Mouse (Mus musculus): Measurements from ENCODE around the gene Asf1a. TPM values are rescaled to one million over a fixed set of nuclear protein-coding genes. Genes with fewer than 3 reads are reported as not detected.
A peak's percentile ranks its signal among the peaks of the same experiment; 100 is the strongest.

Gene Asf1a
- polyA plus RNA-seq (2011; ENCODE audit: insufficient read depth, insufficient read length, low read depth, missing spikeins) = 50.4 and 59.0 TPM in 2 replicates

DNA sequence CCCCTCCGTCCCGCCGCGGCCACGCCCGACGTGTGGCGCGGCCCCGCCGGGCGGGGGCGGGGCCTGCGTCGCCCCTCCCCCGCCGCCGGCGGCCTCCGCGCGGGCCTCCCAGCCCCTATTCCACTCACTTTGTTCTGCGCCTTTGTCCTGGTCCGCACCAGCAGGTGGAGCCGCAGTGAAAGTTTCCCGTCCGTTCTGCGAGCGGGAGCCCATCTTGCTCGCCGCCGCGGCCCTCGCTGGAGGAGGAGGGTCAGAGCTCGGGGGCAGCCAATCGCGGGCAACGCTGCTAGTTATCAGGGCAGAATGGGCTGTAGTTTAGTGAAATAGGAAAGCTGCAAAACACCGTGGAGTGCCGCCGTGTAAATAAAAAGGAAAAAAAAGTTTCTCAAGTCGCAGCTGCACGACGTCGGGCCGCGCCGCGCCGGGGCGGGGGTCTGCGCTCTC, at the start of gene Asf1a:
Gene Asf1a, plus strand, starts transcription at position 81 of the 444 bp plus-strand sequence.
- TF ChIP-seq EP300 (IDR thresholded peaks at IDR 0.05; ENCODE audit: insufficient read depth, low read depth, low read length) (0 out of 2 replicates have a peak, but pooled peaks have one; percentile 31), POLR2A (IDR thresholded peaks at IDR 0.05; ENCODE audit: insufficient read depth, low read length) (no peak), CTCF (IDR thresholded peaks at IDR 0.05; ENCODE audit: low read depth, low read length) (peak; percentile 34)
- no peaks in the 10 kb centered on the region for H3K9me3 ChIP-seq (replicated peaks; ENCODE audit: control insufficient read depth, insufficient read depth, low read length, poor library complexity, severe bottlenecking)
- peak within 1 kb of the TSS; percentile 97 for H3K4me3 ChIP-seq (ENCODE audit: low read depth, low read length)
- peak within 1 kb of the TSS; percentile 96 for H3K9ac ChIP-seq (ENCODE audit: low read depth, poor library complexity, severe bottlenecking)
- H3K36me3 ChIP-seq (ENCODE audit: control insufficient read depth, insufficient read depth, low read length, poor library complexity, severe bottlenecking) = peaks cover 11% of the 10 kb centered on the region
- no peaks in the 10 kb centered on the region for H3K4me1 ChIP-seq (ENCODE audit: control insufficient read depth, insufficient read depth, low read length)
- peak within 1 kb of the TSS; percentile 61 for H3K27ac ChIP-seq (ENCODE audit: insufficient read depth, low read length)
- no peaks in the 10 kb centered on the region for H3K27me3 ChIP-seq (ENCODE audit: control insufficient read depth, insufficient read depth, low read length, poor library complexity, severe bottlenecking)

GRCm38 (mm10) chr10:53562001-53562400, 34.6 kb upstream of the Asf1a start:
- no peak overlapping the region for H3K4me3 ChIP-seq (ENCODE audit: low read depth, low read length)
- no peaks in the 10 kb centered on the region for H3K27me3 ChIP-seq (ENCODE audit: control insufficient read depth, insufficient read depth, low read length, poor library complexity, severe bottlenecking)
- no peak overlapping the region for H3K9ac ChIP-seq (ENCODE audit: low read depth, poor library complexity, severe bottlenecking)
- TF ChIP-seq EP300 (IDR thresholded peaks at IDR 0.05; ENCODE audit: insufficient read depth, low read depth, low read length) (no peak), POLR2A (IDR thresholded peaks at IDR 0.05; ENCODE audit: insufficient read depth, low read length) (no peak), CTCF (IDR thresholded peaks at IDR 0.05; ENCODE audit: low read depth, low read length) (no peak)
- no peaks in the 10 kb centered on the region for H3K4me1 ChIP-seq (ENCODE audit: control insufficient read depth, insufficient read depth, low read length)
- no peaks in the 10 kb centered on the region for H3K9me3 ChIP-seq (replicated peaks; ENCODE audit: control insufficient read depth, insufficient read depth, low read length, poor library complexity, severe bottlenecking)
- H3K27ac ChIP-seq (ENCODE audit: insufficient read depth, low read length) = no peak overlapping the region
- no peaks in the 10 kb centered on the region for H3K36me3 ChIP-seq (ENCODE audit: control insufficient read depth, insufficient read depth, low read length, poor library complexity, severe bottlenecking)

DNA sequence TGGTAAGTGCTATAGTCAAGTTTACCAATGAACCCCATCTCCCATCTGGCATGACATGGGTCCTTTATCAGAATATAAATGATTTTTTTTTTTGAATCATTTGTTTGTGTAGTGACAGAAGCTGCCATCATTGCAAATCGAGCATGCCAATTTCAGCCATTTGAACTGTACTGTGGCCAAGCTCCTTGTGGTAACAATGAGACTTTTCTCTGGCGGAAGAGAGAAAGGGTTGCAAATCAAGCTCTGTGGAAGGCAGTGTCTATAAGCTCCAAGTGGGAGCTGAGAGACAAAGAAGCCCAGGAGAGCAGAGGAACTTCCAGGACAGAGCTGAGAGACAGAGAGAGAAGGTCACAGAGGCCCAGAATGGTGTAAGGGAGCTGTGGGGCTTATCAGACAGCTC, 31.0 kb upstream of the Asf1a start:
- Histone ChIP-seq H3K27me3 (ENCODE audit: control insufficient read depth, insufficient read depth, low read length, poor library complexity, severe bottlenecking) (no peaks in the 10 kb centered on the region), H3K4me3 (ENCODE audit: low read depth, low read length) (no peak overlapping the region), H3K36me3 (ENCODE audit: control insufficient read depth, insufficient read depth, low read length, poor library complexity, severe bottlenecking) (no peaks in the 10 kb centered on the region), H3K27ac (ENCODE audit: insufficient read depth, low read length) (no peak overlapping the region), H3K4me1 (ENCODE audit: control insufficient read depth, insufficient read depth, low read length) (no peaks in the 10 kb centered on the region), H3K9ac (ENCODE audit: low read depth, poor library complexity, severe bottlenecking) (no peak overlapping the region), H3K9me3 (replicated peaks; ENCODE audit: control insufficient read depth, insufficient read depth, low read length, poor library complexity, severe bottlenecking) (no peaks in the 10 kb centered on the region)
- no peak for TF ChIP-seq POLR2A (IDR thresholded peaks at IDR 0.05; ENCODE audit: insufficient read depth, low read length)

GRCm38 (mm10) chr10:53568531-53568930, 28.0 kb upstream of the Asf1a start:
- TF ChIP-seq CTCF (IDR thresholded peaks at IDR 0.05; ENCODE audit: low read depth, low read length) = no peak
- no peak for TF ChIP-seq EP300 (IDR thresholded peaks at IDR 0.05; ENCODE audit: insufficient read depth, low read depth, low read length)
- TF ChIP-seq POLR2A (IDR thresholded peaks at IDR 0.05; ENCODE audit: insufficient read depth, low read length) = no peak
- H3K36me3 ChIP-seq (ENCODE audit: control insufficient read depth, insufficient read depth, low read length, poor library complexity, severe bottlenecking) = no peaks in the 10 kb centered on the region
- no peaks in the 10 kb centered on the region for H3K4me1 ChIP-seq (ENCODE audit: control insufficient read depth, insufficient read depth, low read length)
- no peak overlapping the region for H3K9ac ChIP-seq (ENCODE audit: low read depth, poor library complexity, severe bottlenecking)
- H3K27ac ChIP-seq (ENCODE audit: insufficient read depth, low read length) = no peak overlapping the region
- no peaks in the 10 kb centered on the region for H3K27me3 ChIP-seq (ENCODE audit: control insufficient read depth, insufficient read depth, low read length, poor library complexity, severe bottlenecking)
- no peak overlapping the region for H3K4me3 ChIP-seq (ENCODE audit: low read depth, low read length)
- H3K9me3 ChIP-seq (replicated peaks; ENCODE audit: control insufficient read depth, insufficient read depth, low read length, poor library complexity, severe bottlenecking) = no peaks in the 10 kb centered on the region

GRCm38 (mm10) chr10:53580137-53580536, 16.4 kb upstream of the Asf1a start:
- H3K9ac ChIP-seq (ENCODE audit: low read depth, poor library complexity, severe bottlenecking) = peak overlapping the region; percentile 46
- no peak overlapping the region for H3K27ac ChIP-seq (ENCODE audit: insufficient read depth, low read length)
- TF ChIP-seq CTCF (IDR thresholded peaks at IDR 0.05; ENCODE audit: low read depth, low read length) = no peak
- TF ChIP-seq POLR2A (IDR thresholded peaks at IDR 0.05; ENCODE audit: insufficient read depth, low read length) = no peak
- no peak for TF ChIP-seq EP300 (IDR thresholded peaks at IDR 0.05; ENCODE audit: insufficient read depth, low read depth, low read length)

GRCm38 (mm10) chr10:53580621-53581081, 15.9 kb upstream of the Asf1a start:
- Histone ChIP-seq H3K27ac (ENCODE audit: insufficient read depth, low read length) (no peak overlapping the region; the same call in 1 of the 2 replicates), H3K9ac (ENCODE audit: low read depth, poor library complexity, severe bottlenecking) (peak overlapping the region; percentile 46), H3K27me3 (ENCODE audit: control insufficient read depth, insufficient read depth, low read length, poor library complexity, severe bottlenecking) (no peaks in the 10 kb centered on the region), H3K36me3 (ENCODE audit: control insufficient read depth, insufficient read depth, low read length, poor library complexity, severe bottlenecking) (no peaks in the 10 kb centered on the region), H3K4me1 (ENCODE audit: control insufficient read depth, insufficient read depth, low read length) (no peaks in the 10 kb centered on the region), H3K4me3 (ENCODE audit: low read depth, low read length) (peak overlapping the region; percentile 81), H3K9me3 (replicated peaks; ENCODE audit: control insufficient read depth, insufficient read depth, low read length, poor library complexity, severe bottlenecking) (no peaks in the 10 kb centered on the region)
- no peak for TF ChIP-seq POLR2A (IDR thresholded peaks at IDR 0.05; ENCODE audit: insufficient read depth, low read length)
- TF ChIP-seq CTCF (IDR thresholded peaks at IDR 0.05; ENCODE audit: low read depth, low read length) = no peak
- no peak for TF ChIP-seq EP300 (IDR thresholded peaks at IDR 0.05; ENCODE audit: insufficient read depth, low read depth, low read length)

More at GRCm38 (mm10) chr10:53580137-53580536, 16.4 kb upstream of the Asf1a start:
- Histone ChIP-seq H3K9me3 (replicated peaks; ENCODE audit: control insufficient read depth, insufficient read depth, low read length, poor library complexity, severe bottlenecking) (no peaks in the 10 kb centered on the region), H3K4me3 (ENCODE audit: low read depth, low read length) (peak overlapping the region; percentile 81), H3K36me3 (ENCODE audit: control insufficient read depth, insufficient read depth, low read length, poor library complexity, severe bottlenecking) (no peaks in the 10 kb centered on the region), H3K27me3 (ENCODE audit: control insufficient read depth, insufficient read depth, low read length, poor library complexity, severe bottlenecking) (no peaks in the 10 kb centered on the region), H3K4me1 (ENCODE audit: control insufficient read depth, insufficient read depth, low read length) (no peaks in the 10 kb centered on the region)
